7 mouse cellular contexts compared by ENCODE assay signal in the genomic region with DNA sequence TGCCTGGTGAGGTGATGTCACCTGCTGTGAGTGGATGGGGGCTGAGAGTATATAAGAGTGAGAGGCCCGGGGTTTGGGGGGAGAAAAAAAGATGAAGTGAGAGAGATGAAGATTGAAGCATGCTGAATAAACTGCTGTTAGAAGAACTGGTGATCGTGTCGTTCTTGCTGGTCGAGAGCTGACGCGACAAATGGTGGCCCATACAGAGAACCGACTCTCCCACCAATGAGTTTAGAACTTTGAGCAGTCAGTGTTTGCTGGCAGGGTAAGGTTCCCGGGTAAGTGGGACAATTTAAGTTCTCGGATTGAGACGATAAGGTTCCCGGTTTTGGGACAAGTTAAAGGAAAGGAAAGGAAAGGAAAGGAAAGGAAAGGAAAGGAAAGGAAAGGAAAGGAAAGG.
DNase-seq lines count a peak whose midpoint lies in the region; ATAC-seq lines count a peak whose summit lies in the region.
"Not testable (repeated sequence)": the region's sequence is repeated elsewhere in the genome, so short reads cannot be mapped to it uniquely, and the experiment has no call there.

No protein-coding gene starts in this region.

- not testable (repeated sequence) for H3K27me3 ChIP-seq in splenic B cell, adult 2 months (ENCODE audit: control insufficient read depth, insufficient read depth, low read length, poor library complexity, severe bottlenecking)

- not testable (repeated sequence) for H3K36me3 ChIP-seq in splenic B cell, adult 2 months (ENCODE audit: control insufficient read depth, insufficient read depth, low read length, poor library complexity, severe bottlenecking)

- peak; percentile 7 for DNase-seq in CD4-positive helper T cell, adult 2 months (ENCODE audit: low read depth, low spot score)
- peak; percentile 40 for DNase-seq in CD4-positive, CD25-positive, alpha-beta regulatory T cell, adult 2 months (ENCODE audit: low read depth, low spot score)
- DNase-seq in induced T-regulatory cell, adult 2 months (ENCODE audit: low read depth), result peak; percentile 13
- peak; percentile 41 for DNase-seq in splenic B cell, adult 2 months (ENCODE audit: low read depth, low spot score)

- peak; percentile 61 for ATAC-seq in CD4-positive, CD25-positive, alpha-beta regulatory T cell, adult 4 months
- peak; percentile 32 for ATAC-seq in activated CD4-positive, CD25-positive, alpha-beta regulatory T cell, adult 4 months
- ATAC-seq in inflammation-experienced regulatory T-cells, adult 6 months, result peak; percentile 60

Comparison
In these comparisons a context has a peak if more than half of its experiments do, and no peak if none do; other contexts are left out.
1. Peak in every context shown above with its lines: DNase-seq and ATAC-seq.